Mouse (Mus musculus) monocyte, adult 2 months (primary cell): ENCODE results near the gene Gm10337.

Experiments
- DNase-seq, 2 experiments: peaks; one replicate each; pipeline ENCODE4 v3.0.0; 2022; ENCODE audit warnings: low spot score in 2 of 2, low read depth in 1 of 2

The Gm10337 gene

GRCm38 (mm10) chr15:102499851-102500250 lies 3.7 kb upstream of the Gm10337 start:
- DNase-seq: no peak

GRCm38 (mm10) chr15:102500479-102500878 lies 3.0 kb upstream of the Gm10337 start:
- DNase-seq: no peak

- no peak for DNase-seq
Observed at GRCm38 (mm10) chr15:102501084-102501814, 2.3 kb upstream of the Gm10337 start.

GRCm38 (mm10) chr15:102502254-102502840 lies 1.2 kb upstream of the Gm10337 start:
- no peak for DNase-seq

GRCm38 (mm10) chr15:102503924-102504782 lies 631 bp downstream of the Gm10337 start:
- DNase-seq: no peak

GRCm38 (mm10) chr15:102505073-102505769 lies 1.7 kb downstream of the Gm10337 start:
- no peak for DNase-seq

- no peak for DNase-seq
Observed at GRCm38 (mm10) chr15:102505770-102506463, 2.4 kb downstream of the Gm10337 start.

GRCm38 (mm10) chr15:102506464-102506830 lies 2.9 kb downstream of the Gm10337 start:
- no peak for DNase-seq

GRCm38 (mm10) chr15:102506864-102507263 lies 3.3 kb downstream of the Gm10337 start:
- no peak for DNase-seq

- no peak for DNase-seq
Observed at GRCm38 (mm10) chr15:102507561-102507960, 4.0 kb downstream of the Gm10337 start.

- DNase-seq: no peak
Observed at GRCm38 (mm10) chr15:102508336-102508735, 4.8 kb downstream of the Gm10337 start.

GRCm38 (mm10) chr15:102510110-102510509 lies 6.6 kb downstream of the Gm10337 start:
- no peak for DNase-seq

GRCm38 (mm10) chr15:102510590-102511284 lies 7.2 kb downstream of the Gm10337 start:
- DNase-seq: peak in 1 of 2 experiments; percentile 47

GRCm38 (mm10) chr15:102511285-102511833 lies 7.8 kb downstream of the Gm10337 start:
- DNase-seq: no peak

- DNase-seq: no peak
Observed at GRCm38 (mm10) chr15:102512010-102512409, 8.5 kb downstream of the Gm10337 start.

- DNase-seq: no peak
Observed at GRCm38 (mm10) chr15:102512471-102512870, 8.9 kb downstream of the Gm10337 start.

GRCm38 (mm10) chr15:102513004-102513403 lies 9.5 kb downstream of the Gm10337 start:
- DNase-seq: no peak

- no peak for DNase-seq
Observed at GRCm38 (mm10) chr15:102515261-102515660, 11.7 kb downstream of the Gm10337 start.

GRCm38 (mm10) chr15:102515791-102516190 lies 12.3 kb downstream of the Gm10337 start:
- no peak for DNase-seq

GRCm38 (mm10) chr15:102516293-102516692 lies 12.8 kb downstream of the Gm10337 start:
- no peak for DNase-seq
